Mouse (Mus musculus) CD4-positive helper T cell, adult 2 months (primary cell): ENCODE measurements around the gene Tnni3.
"Not testable (repeated sequence)": the region's sequence is repeated elsewhere in the genome, so short reads cannot be mapped to it uniquely, and the experiment has no call there.

Source experiments
- DNase-seq: peaks from one replicate; pipeline ENCODE4 v3.0.0-alpha.2; 2012; ENCODE audit warnings: low read depth, missing footprints, low spot score

The Tnni3 gene

DNA sequence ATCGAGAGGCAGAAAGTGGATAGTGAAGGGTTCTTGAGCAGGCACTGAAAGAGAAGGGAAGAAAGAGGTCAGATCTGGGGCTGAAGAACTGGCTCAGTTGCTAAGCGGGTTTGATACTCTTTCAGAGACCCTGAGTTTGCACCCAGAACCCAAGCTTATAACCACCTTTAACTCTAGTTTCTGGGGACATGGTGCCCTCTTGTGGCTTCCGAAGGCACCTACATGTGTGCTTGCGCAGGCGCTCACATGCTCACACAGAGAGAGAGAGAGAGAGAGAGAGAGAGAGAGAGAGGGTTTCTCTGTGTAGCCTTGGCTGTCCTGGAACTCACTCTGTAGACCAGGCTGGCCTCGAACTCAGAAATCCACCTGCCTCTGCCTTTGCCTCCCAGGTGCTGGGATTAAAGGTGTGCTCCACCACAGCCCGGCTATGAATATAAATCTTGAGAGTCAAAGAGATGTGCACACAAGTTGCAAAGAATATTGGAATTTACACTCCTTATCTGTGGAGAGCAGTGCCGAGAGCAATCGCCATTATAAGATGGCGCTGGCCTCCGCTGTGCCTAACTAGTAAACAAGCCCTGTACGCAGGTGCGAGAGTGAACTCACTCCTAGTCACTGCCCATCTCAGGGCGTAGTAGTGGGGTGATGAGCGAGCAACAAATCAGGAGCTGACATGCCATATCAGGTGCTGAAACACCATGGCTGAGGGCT lies at the start of gene Tnni3:
Gene Tnni3 (minus strand): TSS at position 18 of the 711 bp plus-strand sequence.
- peak; percentile 81 for DNase-seq

DNA sequence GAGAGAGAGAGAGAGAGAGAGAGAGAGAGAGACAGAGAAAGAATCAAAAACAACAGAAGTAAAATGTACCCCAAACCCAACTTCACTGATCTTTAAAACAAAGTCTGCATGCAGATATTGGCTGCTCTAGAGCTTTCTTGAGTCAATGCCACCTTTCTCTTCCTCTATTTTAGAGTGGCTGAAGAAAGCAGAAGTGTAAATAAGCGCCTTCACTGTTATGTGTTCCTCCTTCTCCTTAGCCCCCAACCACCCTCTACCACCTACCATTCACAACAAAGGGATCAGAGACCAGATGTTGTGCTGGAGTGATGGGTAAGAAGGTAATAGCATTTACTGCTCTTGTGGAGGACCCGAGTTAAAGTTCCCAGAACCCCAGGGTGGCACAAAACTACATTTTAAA lies 48.3 kb upstream of the Tnni3 start:
- DNase-seq: not testable (repeated sequence)

DNA sequence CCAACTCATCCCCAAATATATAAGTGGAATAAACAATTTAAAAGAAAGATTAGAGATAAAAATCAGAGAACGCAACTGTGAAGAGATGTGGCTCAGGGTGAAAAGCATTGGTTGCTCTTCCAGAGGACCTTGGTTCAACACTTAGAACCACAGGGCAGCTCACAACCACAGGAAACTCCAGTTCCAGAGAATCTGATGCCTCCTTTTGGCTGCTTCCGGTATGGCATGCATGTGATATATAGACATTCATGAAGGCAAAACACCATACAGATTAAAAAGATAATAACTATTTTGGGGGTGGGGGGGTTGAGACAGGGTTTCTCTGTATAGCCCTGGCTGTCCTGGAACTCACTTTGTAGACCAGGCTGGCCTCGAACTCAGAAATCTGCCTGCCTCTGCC lies 38.6 kb upstream of the Tnni3 start:
- DNase-seq: no peak

DNA sequence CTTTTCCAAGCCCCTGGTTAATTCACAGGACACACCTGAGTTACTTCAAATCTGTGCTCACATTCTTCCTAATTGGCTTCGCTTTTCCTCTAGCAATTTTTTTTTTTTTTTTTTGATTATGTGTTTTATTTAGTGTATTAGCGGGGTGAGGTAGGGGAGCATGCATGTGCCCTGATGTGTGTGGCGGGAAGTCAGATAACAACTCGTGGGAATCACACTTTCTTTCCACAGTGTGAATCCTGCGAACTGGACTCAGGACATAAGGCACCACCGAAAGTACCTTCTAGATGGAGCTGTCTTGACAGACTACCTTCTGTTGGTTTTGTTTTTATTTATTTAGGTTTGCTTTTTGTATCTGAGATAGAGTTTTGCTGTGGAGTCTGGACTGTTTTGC lies 33.1 kb upstream of the Tnni3 start:
- no peak for DNase-seq

DNA sequence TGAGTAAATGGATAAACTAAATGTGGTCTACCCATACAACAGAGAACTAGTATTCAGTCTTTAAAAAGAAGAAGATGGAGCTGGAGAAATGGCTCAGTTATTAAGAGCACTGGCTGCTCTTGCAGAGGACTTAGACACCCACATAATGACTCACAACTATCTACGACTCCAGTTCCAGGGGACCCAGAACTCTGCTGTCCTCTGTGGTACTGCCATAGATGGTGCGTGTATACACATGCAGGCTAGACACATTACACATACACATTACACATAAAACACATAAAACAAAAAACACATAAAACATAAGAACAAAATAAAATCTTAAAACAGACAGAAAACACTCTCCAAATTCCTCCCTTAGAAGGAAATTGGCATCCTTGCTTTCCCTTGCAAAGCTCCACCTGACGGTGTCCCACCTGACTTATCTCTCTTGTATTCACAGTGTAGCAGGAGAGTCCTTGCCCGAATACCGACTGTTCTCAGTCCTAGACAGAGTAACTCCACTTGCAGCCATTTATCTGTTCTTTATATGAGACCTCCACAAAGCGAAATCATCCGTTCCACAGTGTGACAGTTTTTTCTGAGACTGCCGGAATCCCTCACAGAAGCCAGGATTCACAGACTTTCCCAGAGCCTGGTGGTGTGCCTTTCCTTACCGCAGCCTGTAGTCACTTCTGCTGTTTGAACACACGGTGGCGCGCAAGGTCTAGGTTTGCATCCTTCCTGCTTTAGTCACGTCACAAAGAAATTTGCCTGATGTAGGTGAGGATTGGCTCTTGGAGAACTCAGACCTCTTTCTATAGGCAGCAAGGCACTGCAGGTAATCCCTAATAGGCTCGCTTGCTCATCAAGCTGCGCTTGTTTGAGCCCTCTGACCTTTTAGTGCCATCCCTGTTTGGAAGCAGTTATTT lies 32.5 kb upstream of the Tnni3 start:
- peak; percentile 87 for DNase-seq

DNA sequence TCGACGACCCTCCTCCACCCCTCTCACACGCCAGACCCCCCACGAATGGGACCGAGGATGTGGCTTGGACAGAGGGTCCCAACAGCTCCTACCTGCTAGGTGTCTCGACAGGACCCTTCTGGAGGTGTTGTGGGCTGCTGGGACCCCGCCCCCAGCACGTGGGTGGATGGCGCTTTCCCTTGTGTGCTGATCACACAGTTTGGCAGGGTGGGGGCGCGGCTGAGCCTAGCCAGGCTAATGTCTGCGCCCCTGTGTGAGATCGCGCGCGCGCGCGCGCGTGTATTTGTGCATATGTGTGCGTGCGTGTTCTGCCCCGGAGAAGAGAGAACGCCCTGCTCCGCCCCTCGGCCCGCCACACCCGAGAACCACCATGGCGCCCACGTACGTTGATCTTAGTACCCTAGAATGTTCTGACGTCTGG lies 23.2 kb upstream of the Tnni3 start, which contains the start of gene Syt5:
Gene Syt5 (minus strand): TSS at position 321 of the 421 bp plus-strand sequence.
- DNase-seq: peak; percentile 38

DNA sequence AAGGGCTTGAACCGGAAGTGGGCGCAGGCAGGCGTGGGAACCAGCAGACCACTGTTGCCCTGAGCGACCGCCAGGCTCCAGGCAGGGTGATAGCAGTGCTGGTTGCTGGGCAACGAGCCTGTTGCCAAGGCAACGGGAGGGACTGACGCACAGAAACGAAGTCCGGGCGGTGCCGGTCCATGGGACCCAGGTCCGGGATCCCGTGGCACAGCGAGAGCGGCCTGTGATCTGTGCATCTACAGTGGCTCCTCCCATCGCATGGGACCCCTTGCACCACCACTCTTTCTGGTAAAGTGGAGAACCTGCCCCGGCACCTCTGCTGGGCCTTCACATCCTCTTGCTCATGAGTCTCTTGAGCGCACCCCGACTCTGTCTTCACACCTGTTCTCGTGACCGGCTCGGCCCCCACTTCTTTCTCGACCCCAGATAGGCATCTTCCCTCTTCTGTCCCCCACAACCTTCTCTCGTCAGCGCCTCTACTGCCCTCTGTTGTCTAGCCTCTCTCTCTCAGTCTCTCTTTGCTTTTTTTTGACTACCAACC lies 22.6 kb upstream of the Tnni3 start:
- DNase-seq: peak; percentile 55

DNA sequence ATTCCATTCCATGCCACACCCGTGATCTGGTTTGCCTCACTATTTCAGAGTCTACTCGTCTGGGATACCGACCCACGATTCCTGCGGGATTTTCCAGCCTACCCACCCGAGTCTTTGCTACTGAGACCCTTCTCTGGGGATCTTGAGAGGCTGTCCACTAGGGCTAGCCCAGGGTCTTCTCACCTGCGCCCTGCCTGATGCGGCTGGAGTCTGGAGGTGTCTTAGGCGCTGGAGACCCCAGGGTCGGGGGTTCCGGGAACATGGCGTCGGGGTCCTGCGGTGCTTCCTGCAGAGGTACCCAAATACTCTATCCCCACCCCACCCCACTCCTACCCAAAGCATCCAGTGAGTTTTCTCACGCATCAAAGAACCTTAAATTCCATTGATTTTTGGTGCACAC lies 22.0 kb upstream of the Tnni3 start:
- DNase-seq: no peak

DNA sequence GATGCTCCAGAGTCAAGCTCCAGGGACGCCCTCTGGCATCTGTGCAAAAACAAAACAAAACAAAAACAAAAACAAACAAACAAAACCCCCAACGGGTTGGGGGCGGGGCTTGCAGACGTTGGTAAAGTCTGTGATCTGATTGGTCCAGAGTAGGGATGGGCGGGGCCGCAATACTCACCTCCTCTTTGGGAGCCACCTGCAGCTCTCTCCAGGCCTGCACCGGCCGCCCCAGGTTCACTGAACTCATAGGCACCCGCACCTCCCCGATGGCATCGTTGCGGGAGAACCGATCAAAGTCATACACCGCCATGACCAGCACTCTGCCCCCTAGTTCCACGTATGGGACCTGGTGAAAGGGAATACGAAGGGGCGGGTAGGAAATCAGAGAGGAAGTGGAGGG lies 18.0 kb upstream of the Tnni3 start:
- DNase-seq: no peak

DNA sequence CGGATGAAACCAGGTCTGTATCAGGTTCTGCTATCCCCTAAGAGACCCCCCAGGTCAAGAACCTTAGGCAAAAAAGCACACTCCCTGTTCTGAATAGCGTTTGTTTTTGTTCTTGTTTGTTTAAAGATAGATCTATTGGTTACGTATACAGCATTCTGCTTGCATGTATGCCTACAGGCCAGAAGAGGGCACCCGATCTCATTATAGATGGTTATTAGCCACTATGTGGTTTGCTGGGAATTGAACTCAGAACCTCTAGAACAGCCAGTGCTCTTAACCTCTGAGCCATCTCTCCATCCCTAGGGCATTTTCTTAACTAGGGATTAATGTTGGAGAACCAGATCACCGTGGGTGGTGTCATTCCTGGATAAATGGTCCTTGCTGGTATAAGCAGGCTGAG lies 17.3 kb upstream of the Tnni3 start:
- DNase-seq: no peak

DNA sequence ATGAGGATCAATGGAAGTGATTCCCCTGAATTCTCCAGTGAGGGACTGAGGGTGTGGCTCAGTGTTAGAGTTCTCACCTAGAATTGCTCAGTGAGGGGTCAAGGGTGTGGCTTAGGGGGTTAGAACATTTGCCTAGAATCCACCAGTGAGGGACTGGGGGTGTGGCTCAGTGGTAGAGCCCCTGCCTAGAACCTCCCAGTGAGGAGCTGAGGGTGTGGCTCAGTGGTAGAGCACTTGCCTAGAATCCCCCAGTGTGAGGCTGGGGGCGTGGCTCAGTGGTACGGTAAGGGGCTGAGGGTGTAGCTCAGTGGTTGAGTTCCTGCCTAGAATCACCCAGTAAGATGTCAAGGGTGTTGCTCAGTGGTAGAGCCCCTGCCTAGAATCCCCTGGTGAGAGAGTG lies 15.0 kb upstream of the Tnni3 start:
- DNase-seq: no peak

DNA sequence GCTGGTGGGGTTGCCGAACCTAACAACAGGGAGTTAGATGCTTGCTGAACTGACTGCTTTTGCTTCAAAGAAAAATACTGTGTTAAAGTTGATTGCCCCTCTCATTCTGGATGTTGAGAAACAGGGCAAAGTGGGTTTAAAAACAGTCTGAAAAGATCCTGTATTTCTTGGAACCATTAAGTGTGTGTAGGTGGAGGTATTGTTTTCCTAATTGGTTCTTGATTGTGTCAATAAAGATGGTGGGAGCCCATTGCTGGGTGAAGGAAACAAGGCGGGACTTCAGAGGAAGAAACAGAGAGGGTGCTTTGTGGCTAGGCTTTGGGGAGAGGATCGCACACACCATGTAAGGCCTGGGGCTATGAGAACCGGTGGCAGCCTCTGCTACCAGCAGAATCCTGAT lies 13.2 kb upstream of the Tnni3 start:
- DNase-seq: no peak

DNA sequence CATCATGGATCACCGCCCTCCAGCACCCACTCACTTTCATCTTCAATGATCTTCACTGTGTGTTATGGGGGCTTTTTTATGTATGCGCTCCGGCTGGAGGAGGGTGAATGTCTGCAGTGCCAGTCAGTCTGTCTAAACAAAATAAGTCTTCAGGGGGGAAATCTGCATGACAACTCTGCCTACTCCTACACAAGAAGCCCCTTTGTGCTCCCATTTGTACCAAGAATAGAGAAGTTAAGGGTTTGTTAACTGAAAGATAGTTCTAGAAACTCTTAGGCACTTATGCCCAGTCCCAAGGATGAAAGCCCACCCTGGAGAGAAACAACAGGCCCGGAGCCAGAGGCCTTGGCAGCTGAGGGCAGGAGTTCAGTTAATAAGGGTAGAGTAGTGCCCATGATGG lies 12.3 kb upstream of the Tnni3 start:
- DNase-seq: no peak

DNA sequence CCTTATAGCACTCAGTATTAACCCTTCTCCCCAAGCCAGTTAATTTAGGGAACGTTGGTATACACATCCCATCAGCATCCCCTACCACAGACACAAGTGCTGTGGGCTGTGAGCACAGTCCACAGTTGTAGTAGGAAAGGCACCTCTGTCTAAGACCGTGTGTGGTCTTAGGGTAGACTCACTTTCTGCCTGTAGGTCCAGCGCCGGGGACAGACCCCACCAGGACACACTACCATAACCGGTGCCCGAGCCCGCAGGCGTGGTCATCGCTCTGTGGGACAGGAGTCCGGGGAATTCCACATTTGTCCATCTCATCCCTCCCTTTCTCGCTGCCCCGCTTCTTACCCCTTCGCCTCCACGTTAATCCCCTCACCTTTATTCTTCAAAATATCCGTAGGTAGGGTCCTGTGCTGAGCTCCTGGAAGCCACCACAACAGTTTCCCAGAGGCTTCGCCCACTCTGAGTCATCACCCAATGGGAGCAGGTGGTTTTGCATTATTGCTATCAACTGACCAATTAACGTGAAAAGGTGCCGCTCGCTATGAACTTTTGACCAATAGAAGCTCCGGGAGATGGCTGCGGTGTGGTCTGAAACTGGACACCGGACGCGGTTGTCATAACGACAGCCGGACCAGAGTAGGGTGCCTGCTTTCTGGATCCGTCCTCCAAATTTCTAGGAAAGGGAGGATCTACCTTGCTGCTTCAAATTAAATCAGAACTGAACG lies 8.1 kb upstream of the Tnni3 start, which contains the start of gene Dnaaf3:
Gene Dnaaf3 (minus strand): TSS at position 449 of the 725 bp plus-strand sequence.
- no peak for DNase-seq

DNA sequence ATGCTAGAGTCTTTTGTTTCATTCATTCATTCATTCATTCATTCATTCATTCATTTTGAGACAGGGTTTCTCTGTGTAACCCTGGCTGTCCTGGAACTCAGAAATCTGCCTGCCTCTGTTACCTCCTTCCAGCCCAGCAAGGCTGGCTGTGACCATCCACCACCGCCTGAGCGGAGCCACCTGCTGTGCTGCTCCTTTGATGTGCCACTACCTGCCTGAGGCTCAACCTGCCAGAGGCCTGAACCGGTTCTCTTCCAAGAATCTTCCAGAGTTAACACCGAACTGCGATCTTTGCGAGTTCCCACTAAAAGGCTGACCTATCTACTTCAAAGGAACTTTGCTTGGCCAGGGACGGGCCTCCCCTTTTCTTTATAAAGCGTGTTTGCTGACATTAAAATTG lies 6.1 kb upstream of the Tnni3 start:
- not testable (repeated sequence) for DNase-seq

DNA sequence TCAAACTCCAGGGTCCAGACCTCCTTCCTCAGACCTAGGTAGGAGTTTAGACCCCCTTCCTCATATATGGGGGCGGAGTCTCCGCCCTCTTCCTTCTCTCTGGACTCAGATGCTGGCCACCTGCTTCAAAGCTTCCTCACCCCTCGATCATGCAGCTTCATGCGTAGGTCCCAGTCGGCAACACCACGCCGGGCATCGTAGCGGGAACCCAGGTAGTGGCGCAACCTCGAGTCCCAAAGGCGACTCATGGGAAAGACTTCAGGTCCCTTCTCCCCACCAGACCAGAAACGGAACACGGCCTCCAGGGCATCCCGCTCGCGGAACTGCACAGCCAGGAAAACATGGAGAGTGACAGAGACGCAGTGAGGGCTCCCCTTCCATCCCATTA lies 3.3 kb upstream of the Tnni3 start:
- DNase-seq: no peak

DNA sequence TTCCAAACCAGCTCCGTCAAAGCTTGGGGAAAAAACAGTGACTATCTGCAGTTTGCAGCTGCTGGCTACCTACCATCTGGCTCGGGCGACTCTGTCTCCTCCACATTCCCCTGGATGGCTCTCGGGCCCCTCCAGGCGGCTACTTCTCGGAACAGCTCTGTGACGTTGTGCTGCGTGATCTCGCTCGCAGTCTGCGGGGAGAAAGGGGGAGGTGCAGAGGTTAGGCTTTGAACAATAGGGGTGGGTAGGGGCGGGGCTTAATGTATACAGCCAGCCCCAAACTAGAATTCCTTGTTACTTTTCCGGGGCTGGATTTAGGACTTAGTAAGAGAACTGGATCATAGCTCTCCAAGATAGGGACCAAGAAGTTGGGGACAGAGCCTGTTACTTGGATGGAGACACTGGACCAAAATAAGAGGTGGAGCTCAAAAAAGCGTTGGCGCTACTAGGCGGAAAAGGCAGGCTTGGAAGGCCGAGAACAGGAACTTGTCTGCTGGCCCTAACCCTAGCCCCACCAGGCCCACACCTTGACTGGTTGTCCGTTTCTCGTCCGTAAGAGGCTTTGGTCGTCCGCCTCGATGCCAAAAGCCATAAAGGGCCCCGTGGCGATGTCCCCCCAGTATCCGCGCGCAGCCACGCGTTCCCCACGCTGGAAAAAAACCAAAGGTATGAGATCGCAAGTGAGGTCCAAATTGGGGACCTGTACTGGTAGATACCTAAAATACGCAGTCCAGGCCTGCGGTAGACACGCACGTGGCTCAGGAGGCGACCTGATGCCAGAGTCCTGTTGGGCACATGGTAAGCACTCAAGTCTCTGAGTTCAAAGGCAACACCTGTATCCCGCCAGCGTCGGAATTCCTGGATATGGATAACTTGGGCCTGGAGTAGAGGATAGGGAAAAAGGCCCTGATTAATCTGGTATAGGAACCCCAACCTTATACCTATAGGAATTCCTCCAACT lies 2.6 kb upstream of the Tnni3 start:
- peak; percentile 90 for DNase-seq

DNA sequence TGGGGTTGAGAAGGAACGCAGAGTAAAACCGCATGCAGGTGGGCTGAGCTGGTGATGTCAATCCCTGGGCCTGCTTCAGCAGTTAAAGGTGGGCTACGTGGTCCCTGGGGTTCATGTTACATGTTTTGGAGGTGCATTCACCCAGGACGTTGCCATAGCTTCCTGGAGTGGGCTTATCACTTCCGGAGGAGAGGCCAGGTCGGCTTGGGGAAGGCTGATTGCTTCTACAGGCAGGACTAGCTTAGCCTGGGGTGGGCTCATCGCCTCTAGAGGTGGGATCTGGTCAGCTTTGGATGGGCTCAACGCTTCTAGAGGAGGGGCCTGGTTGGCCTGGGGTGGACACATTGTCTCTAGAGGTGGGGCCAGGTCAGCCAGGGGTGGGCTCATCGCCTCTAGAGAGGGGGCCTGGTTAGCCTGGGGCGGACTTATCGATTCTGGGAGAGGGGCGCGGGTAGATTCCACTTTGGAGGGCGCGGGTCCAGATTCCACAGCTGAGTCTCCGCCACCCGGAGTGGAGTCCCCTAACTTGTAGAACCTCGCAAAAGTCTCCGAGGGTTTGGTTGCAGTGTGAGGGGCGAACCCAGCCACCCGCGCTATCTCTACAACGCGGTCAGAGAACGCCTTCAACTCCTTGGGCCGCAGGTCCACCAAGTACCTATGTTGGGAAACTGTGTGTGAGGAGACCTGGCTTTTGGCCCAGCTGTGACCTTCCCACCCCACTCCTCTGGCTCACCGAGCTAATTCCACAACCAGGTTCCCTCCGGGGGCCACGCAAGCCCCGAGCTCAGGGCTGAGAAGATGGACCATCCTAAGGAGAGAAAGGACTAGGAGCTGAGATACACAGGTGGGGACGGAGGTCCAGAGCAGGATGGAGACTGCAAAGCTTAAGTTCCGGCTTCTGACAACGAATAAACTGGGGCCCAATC lies 561 bp downstream of the Tnni3 start:
- DNase-seq: no peak

DNA sequence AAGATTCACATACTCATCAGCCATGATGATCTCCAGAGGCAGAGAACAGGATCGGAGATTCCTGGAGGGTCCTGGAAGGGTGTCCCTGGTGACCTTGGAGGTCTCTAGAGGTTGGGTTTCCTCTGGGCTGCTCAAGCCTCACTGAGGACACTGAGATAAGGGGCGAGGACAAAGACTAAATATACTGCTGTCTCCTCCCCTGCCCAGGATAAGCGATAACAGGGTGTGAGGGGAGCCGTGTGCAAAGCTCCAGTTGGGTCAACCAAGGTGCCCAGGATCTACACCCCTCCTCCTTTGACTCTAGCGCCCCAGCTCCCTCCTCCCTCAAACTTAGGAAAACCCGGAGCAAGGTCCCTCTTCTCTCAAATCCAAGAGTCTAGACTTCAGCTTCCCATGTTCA lies 1.7 kb downstream of the Tnni3 start:
- DNase-seq: no peak
